Mouse (Mus musculus): ENCODE results near the gene Kif21b. TPM values are rescaled to one million over a fixed set of nuclear protein-coding genes. Genes with fewer than 3 reads are reported as not detected.

Kif21b gene
- total and polyA plus RNA-seq, 3 experiments, result 4.0 to 34.0 TPM; not detected in 1

DNA sequence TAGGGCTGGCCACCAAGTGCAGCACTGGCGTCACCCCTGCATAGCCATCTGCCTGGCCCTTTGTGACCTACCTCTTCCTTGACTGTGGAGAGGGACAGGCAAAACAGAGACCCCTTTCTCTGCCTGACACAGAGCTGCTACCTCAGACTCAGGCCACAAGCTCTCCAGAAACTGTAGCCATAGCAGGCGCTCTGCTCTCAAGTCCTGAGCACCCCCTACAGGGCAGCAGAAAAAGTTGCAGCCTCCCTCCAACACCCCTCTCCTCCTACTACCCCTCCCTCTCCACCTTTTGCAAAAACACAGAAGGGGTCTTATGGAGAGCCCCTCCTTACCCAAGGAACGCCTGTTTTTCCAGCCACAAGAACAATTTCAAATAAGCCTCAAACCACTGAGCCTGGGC is 81.6 kb downstream of the Kif21b start, which contains the start of gene Mroh3 (continued):
- TF ChIP-seq GABPA (IDR thresholded peaks at IDR 0.05; ENCODE audit: low read depth, low read length) (no peak), EP300 (IDR thresholded peaks at IDR 0.05; ENCODE audit: low read depth in 1 of 2, low read length in 2 of 2) (no peak), BHLHE40 (IDR thresholded peaks at IDR 0.05; ENCODE audit: borderline replicate concordance, low read depth, low read length) (no peak), UBTF (IDR thresholded peaks at IDR 0.05; ENCODE audit: borderline replicate concordance, insufficient read depth, low read depth, low read length) (no peak), SIN3A (IDR thresholded peaks at IDR 0.05; ENCODE audit: low read length) (no peak; the same call in 1 of the 2 replicates), CHD2 (IDR thresholded peaks at IDR 0.05; ENCODE audit: low read length) (no peak)

DNA sequence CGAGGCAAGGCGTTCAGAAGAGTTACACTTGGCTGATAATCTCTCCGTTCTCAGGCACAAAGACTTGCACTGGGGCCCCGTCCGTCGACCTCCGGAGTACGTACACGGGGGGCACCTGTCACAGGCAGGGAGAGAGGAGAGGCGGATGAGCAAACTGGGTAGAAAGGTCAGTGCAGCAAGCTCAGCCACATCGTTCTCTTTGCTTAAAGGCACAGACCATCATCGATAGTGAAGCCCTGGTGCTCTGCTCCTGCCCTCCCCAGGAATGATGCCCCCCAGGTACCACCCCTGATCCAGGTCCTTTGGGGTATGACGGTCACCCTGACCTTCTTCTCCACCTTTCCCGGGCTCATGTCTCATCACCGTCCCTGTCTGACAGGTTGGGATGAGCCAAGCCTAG is 83.1 kb downstream of the Kif21b start:
- no peaks in the 10 kb centered on the region for H3K36me3 ChIP-seq (ENCODE audit: control insufficient read depth in 1 of 2, insufficient read depth in 2 of 2, low read length in 2 of 2)
- no peaks in the 10 kb centered on the region; a peak in 1 of 4 replicates for H3K27me3 ChIP-seq (ENCODE audit: control insufficient read depth in 1 of 2, insufficient read depth in 2 of 2, low read length in 2 of 2)
- no peaks in the 10 kb centered on the region for H3K4me1 ChIP-seq (ENCODE audit: control insufficient read depth in 1 of 2, insufficient read depth in 2 of 2, low read length in 2 of 2)
- no peaks in the 10 kb centered on the region for H3K79me2 ChIP-seq (ENCODE audit: control insufficient read depth, insufficient read depth, low read length, poor library complexity)
- no peak for DNase-seq (ENCODE audit: low read depth, low spot score)
- no peak overlapping the region for H3K9ac ChIP-seq (ENCODE audit: control insufficient read depth, low read depth, low read length, poor library complexity, severe bottlenecking)
- H3K4me3 ChIP-seq (ENCODE audit: control insufficient read depth in 1 of 2, insufficient read depth in 1 of 2, low read depth in 2 of 2, low read length in 2 of 2), result no peak overlapping the region
- no peak overlapping the region for H3K27ac ChIP-seq (ENCODE audit: control insufficient read depth, low read depth, low read length)
- no peaks in the 10 kb centered on the region for H3K9me3 ChIP-seq (replicated peaks; ENCODE audit: insufficient read depth, low read length)
- no peak for TF ChIP-seq TCF12 (IDR thresholded peaks at IDR 0.05; ENCODE audit: low read depth, low read length)
- TF ChIP-seq MEF2A (IDR thresholded peaks at IDR 0.05; ENCODE audit: extremely low read depth, insufficient replicate concordance, low read depth, low read length, poor library complexity, severe bottlenecking), result no peak
- no peak for TF ChIP-seq MAX (IDR thresholded peaks at IDR 0.05; ENCODE audit: low read length)
- no peak for TF ChIP-seq MXI1 (IDR thresholded peaks at IDR 0.05; ENCODE audit: low read depth, low read length)
- no peak for TF ChIP-seq CHD1 (IDR thresholded peaks at IDR 0.05; ENCODE audit: low read depth, low read length)
- TF ChIP-seq GATA1 (IDR thresholded peaks at IDR 0.05; ENCODE audit: low read depth, low read length), result no peak
- no peak for TF ChIP-seq GABPA (IDR thresholded peaks at IDR 0.05; ENCODE audit: low read depth, low read length)
- no peak for TF ChIP-seq ELF1 (IDR thresholded peaks at IDR 0.05; ENCODE audit: low read depth, low read length)
- no peak for TF ChIP-seq ETS1 (IDR thresholded peaks at IDR 0.05; ENCODE audit: low read depth, low read length)
- TF ChIP-seq TBP (IDR thresholded peaks at IDR 0.05; ENCODE audit: low read depth, low read length), result no peak

DNA sequence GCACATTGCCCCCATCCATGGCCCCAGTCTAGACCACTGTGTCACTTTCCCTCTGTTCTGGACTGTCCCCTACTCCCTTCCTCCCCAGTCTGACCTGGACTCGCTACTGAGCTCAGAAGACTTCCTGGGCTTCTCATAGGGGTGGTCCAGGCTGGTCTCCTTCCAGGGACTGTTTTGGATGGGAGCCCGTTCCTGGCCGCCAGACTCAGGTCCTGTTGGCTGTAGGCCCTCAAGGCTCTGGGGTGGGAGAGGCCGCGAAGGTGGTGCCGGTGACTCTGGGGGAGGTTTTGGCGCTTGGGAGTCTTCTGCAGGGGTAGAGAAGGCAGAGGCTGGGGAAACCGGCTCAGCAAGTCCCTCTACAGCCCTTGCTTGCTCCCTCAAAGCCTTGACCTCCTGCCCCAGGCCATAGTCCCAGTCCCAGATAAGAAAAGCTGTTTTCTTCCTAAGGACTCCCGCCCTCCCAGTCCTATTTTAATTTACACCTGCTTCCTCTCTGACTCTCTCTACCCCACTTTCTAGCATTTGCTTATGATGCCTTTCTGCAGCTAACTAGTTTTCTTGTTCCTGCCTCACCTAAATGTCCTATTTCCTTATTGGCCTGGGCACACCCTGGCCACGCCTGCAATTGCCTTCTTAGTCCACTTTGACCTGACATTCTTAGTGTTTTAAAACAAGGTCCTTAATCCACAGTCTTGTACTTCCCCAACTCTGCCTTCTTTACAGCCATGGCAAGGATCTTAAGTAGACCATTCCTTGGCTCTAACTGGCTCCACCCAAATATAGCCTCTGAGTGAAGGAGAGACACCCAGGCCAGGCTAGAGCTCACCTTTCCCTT is 89.1 kb downstream of the Kif21b start:
- TF ChIP-seq ETS1 (IDR thresholded peaks at IDR 0.05; ENCODE audit: low read depth, low read length) (no peak), BHLHE40 (IDR thresholded peaks at IDR 0.05; ENCODE audit: borderline replicate concordance, low read depth, low read length) (no peak), ZKSCAN1 (IDR thresholded peaks at IDR 0.05; ENCODE audit: low read depth, low read length) (no peak), MYC (IDR thresholded peaks at IDR 0.05; ENCODE audit: low read depth, low read length) (no peak), MAFK (IDR thresholded peaks at IDR 0.05; ENCODE audit: borderline replicate concordance, low read depth, low read length) (no peak), MXI1 (IDR thresholded peaks at IDR 0.05; ENCODE audit: low read depth, low read length) (no peak), ZMIZ1 (IDR thresholded peaks at IDR 0.05; ENCODE audit: low read depth, low read length) (no peak), MYB (IDR thresholded peaks at IDR 0.05; ENCODE audit: low read depth, low read length) (no peak), ZNF384 (IDR thresholded peaks at IDR 0.05; ENCODE audit: low read depth, low read length) (no peak), SIN3A (IDR thresholded peaks at IDR 0.05; ENCODE audit: low read length) (no peak), POLR2A (IDR thresholded peaks at IDR 0.05; ENCODE audit: control insufficient read depth in 1 of 2, insufficient read depth in 1 of 2, low read depth in 1 of 2, low read length in 2 of 2, poor library complexity in 1 of 2) (no peak), UBTF (IDR thresholded peaks at IDR 0.05; ENCODE audit: borderline replicate concordance, insufficient read depth, low read depth, low read length) (no peak), TCF12 (IDR thresholded peaks at IDR 0.05; ENCODE audit: low read depth, low read length) (no peak), TBP (IDR thresholded peaks at IDR 0.05; ENCODE audit: low read depth, low read length) (no peak), MAX (IDR thresholded peaks at IDR 0.05; ENCODE audit: low read length) (no peak), POLR2AphosphoS5 (IDR thresholded peaks at IDR 0.05; ENCODE audit: borderline replicate concordance, low read depth, low read length) (no peak), CTCF (IDR thresholded peaks at IDR 0.05 in 2 of 3, conservative IDR thresholded peaks at IDR 0.05 in 1 of 3; ENCODE audit: control insufficient read depth in 1 of 3, insufficient read depth in 1 of 3, low read depth in 2 of 3, low read length in 3 of 3, poor library complexity in 1 of 3, severe bottlenecking in 1 of 3) (no peak), GATA1 (IDR thresholded peaks at IDR 0.05; ENCODE audit: low read depth, low read length) (no peak), EP300 (IDR thresholded peaks at IDR 0.05; ENCODE audit: low read depth in 1 of 2, low read length in 2 of 2) (no peak)
- H3K27me3 ChIP-seq (ENCODE audit: control insufficient read depth in 1 of 2, insufficient read depth in 2 of 2, low read length in 2 of 2), result no peaks in the 10 kb centered on the region
- no peaks in the 10 kb centered on the region for H3K79me2 ChIP-seq (ENCODE audit: control insufficient read depth, insufficient read depth, low read length, poor library complexity)
- H3K4me3 ChIP-seq (ENCODE audit: control insufficient read depth in 1 of 2, insufficient read depth in 1 of 2, low read depth in 2 of 2, low read length in 2 of 2), result no peak overlapping the region
- no peaks in the 10 kb centered on the region for H3K9me3 ChIP-seq (replicated peaks; ENCODE audit: insufficient read depth, low read length)
- no peak overlapping the region for H3K27ac ChIP-seq (ENCODE audit: control insufficient read depth, low read depth, low read length)
- no peaks in the 10 kb centered on the region for H3K36me3 ChIP-seq (ENCODE audit: control insufficient read depth in 1 of 2, insufficient read depth in 2 of 2, low read length in 2 of 2)
- H3K9ac ChIP-seq (ENCODE audit: control insufficient read depth, low read depth, low read length, poor library complexity, severe bottlenecking), result no peak overlapping the region
- H3K4me1 ChIP-seq (ENCODE audit: control insufficient read depth in 1 of 2, insufficient read depth in 2 of 2, low read length in 2 of 2), result no peaks in the 10 kb centered on the region
- DNase-seq (ENCODE audit: low read depth, low spot score), result no peak
